22 mouse cellular contexts compared by ENCODE assay signal in the genomic region with DNA sequence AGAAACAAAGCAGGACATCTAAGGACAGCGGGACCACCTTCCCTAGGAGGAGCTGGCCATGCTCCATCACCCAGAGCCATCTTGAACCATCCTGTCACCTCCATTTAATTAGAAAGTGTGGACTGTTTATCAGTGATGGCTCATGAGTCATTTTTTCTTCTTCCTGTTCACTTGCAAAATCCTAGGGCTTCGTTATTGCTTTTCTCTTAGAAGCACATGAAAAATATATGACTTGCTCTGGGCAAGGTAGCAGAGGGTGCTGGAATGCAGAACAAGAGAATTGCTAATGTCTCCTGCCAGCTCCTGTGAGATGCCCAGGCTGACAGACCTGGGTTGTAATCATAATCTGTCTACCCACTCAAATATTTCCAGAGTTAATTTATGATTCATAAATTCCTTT. TPM values are rescaled to one million over a fixed set of nuclear protein-coding genes. Genes with fewer than 3 reads are reported as not detected.
"Had no signal": no experiment of that assay in that cellular context is flagged by ENCODE, and none has a peak within 500 bp of the region (broad histone marks: within the 10 kb centered on the region; RNA-seq: fewer than 3 reads in every experiment).

No protein-coding gene starts in this region.

- H3K27me3 ChIP-seq: liver, embryonic 13.5 days; midbrain, embryonic 12.5 days; midbrain, embryonic 15.5 days; neural tube, embryonic 12.5 days; neural tube, embryonic 15.5 days; stomach, embryonic 15.5 days had no signal

- H3K27ac ChIP-seq: kidney, postnatal 0 days; layer of hippocampus, adult 2 months; liver, embryonic 13.5 days; midbrain, embryonic 12.5 days; midbrain, embryonic 15.5 days; neural tube, embryonic 12.5 days; neural tube, embryonic 15.5 days; stomach, embryonic 15.5 days had no signal

- H3K36me3 ChIP-seq: liver, embryonic 13.5 days; midbrain, embryonic 12.5 days; midbrain, embryonic 15.5 days; neural tube, embryonic 12.5 days; neural tube, embryonic 15.5 days; stomach, embryonic 15.5 days had no signal

- H3K4me3 ChIP-seq: layer of hippocampus, adult 2 months; liver, embryonic 13.5 days; midbrain, embryonic 12.5 days; midbrain, embryonic 15.5 days; neural tube, embryonic 12.5 days; neural tube, embryonic 15.5 days; stomach, embryonic 15.5 days had no signal

- H3K4me2 ChIP-seq: liver, embryonic 13.5 days; midbrain, embryonic 12.5 days; midbrain, embryonic 15.5 days; neural tube, embryonic 12.5 days; neural tube, embryonic 15.5 days; stomach, embryonic 15.5 days had no signal

- H3K9ac ChIP-seq: liver, embryonic 13.5 days; midbrain, embryonic 12.5 days; midbrain, embryonic 15.5 days; neural tube, embryonic 12.5 days; neural tube, embryonic 15.5 days; stomach, embryonic 15.5 days had no signal

- H3K9me3 ChIP-seq: liver, embryonic 13.5 days; midbrain, embryonic 12.5 days; midbrain, embryonic 15.5 days; neural tube, embryonic 12.5 days; neural tube, embryonic 15.5 days; stomach, embryonic 15.5 days had no signal

- DNase-seq: kidney, adult 18-20 months; kidney, adult 9 months; kidney, postnatal 25 days; layer of hippocampus, adult 9-11 months; liver, embryonic 13.5 days; lung, adult 2 months; lung, postnatal 36 days; right cerebral cortex, adult 18-20 months; right cerebral cortex, postnatal 14 days; spleen, adult 18-20 months; thymus, postnatal 25 days had no signal

- ATAC-seq: midbrain, embryonic 15.5 days had no signal

RNA-seq across cellular contexts. Expression of a gene that starts 29.0 kb away (rescaled TPM):
- total RNA-seq: left cerebral cortex, postnatal 10 days; left cerebral cortex, postnatal 36 days; megakaryocyte-erythroid progenitor cell, adult 5-6 weeks had no signal
- polyA plus RNA-seq: kidney, postnatal 0 days; limb, embryonic 11.5 days; midbrain, embryonic 12.5 days had no signal
